Mouse (Mus musculus) embryonic fibroblast, embryonic 13.5 days (primary cell): ENCODE measurements at regions not wholly inside any gene's neighbourhood (a gene's known extent, or its start where the extent isn't known, plus 50 kb on each side); places are given as distances from the start of the nearest gene placed in this dataset.

Experiments
- H3K27ac ChIP-seq: 2 replicates; pipeline ENCODE4 v1.5.1; 2012; ENCODE audit warnings: low read length, control low read depth, inconsistent platforms; ENCODE audit not compliant: insufficient read depth
- H3K4me1 ChIP-seq: 2 replicates; pipeline ENCODE4 v1.6.1; 2011; ENCODE audit warnings: low read length; ENCODE audit not compliant: control insufficient read depth, insufficient read depth
- H3K4me3 ChIP-seq: 2 replicates; pipeline ENCODE4 v1.5.1; 2011; ENCODE audit warnings: mild to moderate bottlenecking, control low read depth, low read length; ENCODE audit not compliant: insufficient read depth
- CTCF ChIP-seq: IDR thresholded peaks from 2 replicates; pipeline ENCODE4 v1.5.1; 2011; ENCODE audit warnings: mild to moderate bottlenecking, control low read depth, low read length, moderate library complexity, borderline replicate concordance; ENCODE audit not compliant: insufficient read depth
- POLR2A ChIP-seq: IDR thresholded peaks from 2 replicates; pipeline ENCODE4 v1.6.1; 2011; ENCODE audit warnings: low read depth, mild to moderate bottlenecking, control low read depth, low read length, moderate library complexity

GRCm38 (mm10) chr5:64648492-64648891 is 154.7 kb upstream of the Klf3 start:
- Histone ChIP-seq H3K27ac (no peak overlapping the region), H3K4me3 (no peak overlapping the region), H3K4me1 (no peaks in the 10 kb centered on the region)
- TF ChIP-seq POLR2A (no peak), CTCF (no peak)

- Histone ChIP-seq H3K4me3 (no peak overlapping the region), H3K27ac (no peak overlapping the region), H3K4me1 (no peaks in the 10 kb centered on the region)
- TF ChIP-seq POLR2A (no peak), CTCF (no peak)
These were observed 151.8 kb upstream of the Klf3 start for GRCm38 (mm10) chr5:64651407-64651806.

- TF ChIP-seq CTCF (no peak), POLR2A (no peak)
- H3K4me1 ChIP-seq = no peaks in the 10 kb centered on the region
- no peak overlapping the region for H3K4me3 ChIP-seq
- H3K27ac ChIP-seq = no peak overlapping the region
These were observed 149.4 kb upstream of the Klf3 start for GRCm38 (mm10) chr5:64653764-64654163.

GRCm38 (mm10) chr5:64655286-64655685 is 147.9 kb upstream of the Klf3 start:
- H3K27ac ChIP-seq = peak overlapping the region; percentile 21; the same call in 1 of the 2 replicates
- TF ChIP-seq CTCF = no peak
- TF ChIP-seq POLR2A = no peak
- H3K4me3 ChIP-seq = no peak overlapping the region
- H3K4me1 ChIP-seq = no peaks in the 10 kb centered on the region

- H3K4me1 ChIP-seq = peaks cover 4% of the 10 kb centered on the region
- H3K27ac ChIP-seq = no peak overlapping the region
- H3K4me3 ChIP-seq = no peak overlapping the region
- TF ChIP-seq CTCF (no peak), POLR2A (no peak)
These were observed 141.2 kb upstream of the Klf3 start for GRCm38 (mm10) chr5:64661959-64662358.

GRCm38 (mm10) chr5:64662476-64662875 is 140.7 kb upstream of the Klf3 start:
- H3K4me3 ChIP-seq = no peak overlapping the region
- no peak overlapping the region for H3K27ac ChIP-seq
- no peak for TF ChIP-seq POLR2A
- TF ChIP-seq CTCF = no peak
- H3K4me1 ChIP-seq = peaks cover 8% of the 10 kb centered on the region

- H3K27ac ChIP-seq = no peak overlapping the region
- no peak for TF ChIP-seq POLR2A
- TF ChIP-seq CTCF = no peak
- peaks cover 8% of the 10 kb centered on the region for H3K4me1 ChIP-seq
- no peak overlapping the region for H3K4me3 ChIP-seq
These were observed 139.4 kb upstream of the Klf3 start for GRCm38 (mm10) chr5:64663766-64664165.

- TF ChIP-seq CTCF = no peak
- no peak for TF ChIP-seq POLR2A
- Histone ChIP-seq H3K4me1 (peaks cover 8% of the 10 kb centered on the region), H3K27ac (no peak overlapping the region), H3K4me3 (no peak overlapping the region)
These were observed 138.1 kb upstream of the Klf3 start for GRCm38 (mm10) chr5:64665064-64665463.

- TF ChIP-seq POLR2A (no peak), CTCF (no peak)
- H3K4me3 ChIP-seq = no peak overlapping the region
- H3K4me1 ChIP-seq = peaks cover 8% of the 10 kb centered on the region
- no peak overlapping the region for H3K27ac ChIP-seq
These were observed 136.9 kb upstream of the Klf3 start for GRCm38 (mm10) chr5:64666256-64666655.

GRCm38 (mm10) chr5:64667053-64667452 is 136.1 kb upstream of the Klf3 start:
- Histone ChIP-seq H3K27ac (peak overlapping the region; percentile 14; the same call in 1 of the 2 replicates), H3K4me1 (peaks cover 8% of the 10 kb centered on the region), H3K4me3 (no peak overlapping the region)
- TF ChIP-seq POLR2A = no peak
- no peak for TF ChIP-seq CTCF

GRCm38 (mm10) chr5:64673861-64674260 is 129.3 kb upstream of the Klf3 start:
- H3K4me3 ChIP-seq = no peak overlapping the region
- H3K4me1 ChIP-seq = no peaks in the 10 kb centered on the region
- TF ChIP-seq POLR2A (no peak), CTCF (no peak)
- no peak overlapping the region for H3K27ac ChIP-seq
